Mouse (Mus musculus) thymus, postnatal 25 days (tissue): ENCODE results near the gene Gpr63.
"Not testable (repeated sequence)": the region's sequence is repeated elsewhere in the genome, so short reads cannot be mapped to it uniquely, and the experiment has no call there.

ENCODE experiments used
- DNase-seq: peaks from one replicate; pipeline ENCODE4 v3.0.0; 2022

Gpr63 gene

GRCm38 (mm10) chr4:24966299-24966991, at the start of gene Gpr63:
Gene Gpr63, plus strand, starts transcription at chr4:24966407.
- DNase-seq, result peak; percentile 9

DNA sequence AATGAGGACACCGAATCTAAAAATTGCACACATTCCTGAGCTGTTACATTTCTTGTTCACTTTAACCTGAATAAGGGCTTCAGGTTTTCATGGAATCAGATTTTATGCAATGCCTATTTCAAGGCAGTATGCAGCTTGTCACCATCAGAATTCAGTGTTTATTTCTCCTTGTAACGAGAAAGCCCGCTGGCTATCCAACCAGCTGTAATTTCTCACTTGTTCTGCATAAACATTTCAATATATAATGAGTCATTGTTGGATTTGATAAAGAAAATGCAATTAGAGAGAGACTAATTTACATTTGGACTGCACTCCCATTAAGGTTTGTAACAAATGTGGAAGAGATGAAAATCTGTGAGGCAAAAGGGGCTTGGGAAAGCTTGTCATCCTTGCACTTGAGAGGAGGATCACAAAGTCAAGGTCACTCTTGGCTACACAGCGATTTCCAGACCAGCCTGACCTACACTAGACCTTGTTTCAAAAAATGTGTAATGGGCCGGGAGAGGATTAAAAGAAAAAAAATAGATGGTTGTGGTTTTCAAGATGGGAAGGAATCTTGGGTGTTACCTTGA, 46.1 kb upstream of the Gpr63 start:
- DNase-seq, result no peak

DNA sequence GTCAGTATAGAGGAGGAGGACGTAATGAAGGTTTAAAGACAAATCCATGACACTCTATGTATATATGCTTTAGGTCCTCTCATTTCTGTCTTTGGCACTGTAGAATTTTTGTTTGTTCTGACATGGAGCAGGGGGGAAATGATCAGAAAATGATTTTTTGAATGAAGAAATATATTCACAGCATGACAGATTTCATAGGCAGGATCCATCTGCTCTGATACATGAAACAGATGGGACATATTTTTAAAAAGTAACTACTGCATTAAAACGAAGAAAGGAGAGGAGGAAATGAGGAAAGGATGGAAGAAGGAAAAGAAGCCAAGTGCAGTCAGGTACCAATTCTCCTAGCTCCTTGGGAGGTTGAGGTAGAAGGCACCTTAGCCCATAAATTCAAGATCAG, 41.5 kb upstream of the Gpr63 start:
- DNase-seq, result no peak

DNA sequence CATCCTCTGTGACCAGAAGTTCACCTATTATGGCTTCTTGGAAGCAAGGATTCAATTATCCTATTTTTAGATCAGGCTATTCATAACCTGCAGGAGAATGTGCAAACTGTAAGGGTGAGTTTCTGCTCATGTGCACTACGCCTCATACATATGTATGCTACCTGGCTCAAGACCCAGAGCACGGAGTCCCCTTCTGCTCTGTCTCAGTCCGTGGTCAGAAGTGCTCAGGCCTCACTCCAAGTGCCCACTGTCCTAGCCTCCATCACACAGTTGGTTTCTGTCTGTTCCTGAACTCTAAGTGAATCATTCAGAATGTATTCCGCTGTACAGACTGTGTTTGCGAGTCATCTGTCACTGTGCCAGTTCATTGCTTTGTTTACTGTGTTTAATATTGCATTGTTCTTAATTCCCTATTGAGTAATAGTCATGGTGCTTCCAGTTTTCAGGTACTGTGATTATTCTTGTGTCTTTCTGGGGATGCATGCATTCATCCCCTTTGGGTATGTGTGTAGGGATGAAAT, 37.9 kb upstream of the Gpr63 start:
- DNase-seq, result no peak

- DNase-seq, result no peak
Observed at GRCm38 (mm10) chr4:24928926-24929325, 37.3 kb upstream of the Gpr63 start.

GRCm38 (mm10) chr4:24942728-24943424, 23.3 kb upstream of the Gpr63 start:
- DNase-seq, result no peak

- no peak for DNase-seq
Observed at GRCm38 (mm10) chr4:24965918-24966298, 299 bp upstream of the Gpr63 start.

DNA sequence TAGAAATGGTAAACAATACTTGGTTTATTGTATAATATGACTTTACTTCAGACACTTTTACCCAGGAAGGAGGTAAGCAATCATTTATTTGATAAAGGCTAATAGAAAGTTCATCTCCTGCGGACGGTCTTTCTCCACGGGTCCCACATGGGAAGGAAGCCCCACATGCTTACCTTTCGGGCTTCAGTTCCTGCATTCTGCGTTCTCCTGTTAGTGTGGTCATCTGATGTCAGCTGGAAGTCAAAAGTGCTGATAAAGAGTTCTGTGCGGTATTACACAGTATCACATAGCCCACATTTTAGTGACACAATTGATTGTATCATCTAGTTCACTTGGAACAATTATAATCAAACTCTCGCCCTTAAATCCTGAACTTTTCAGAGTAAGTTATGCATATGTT, 1.0 kb downstream of the Gpr63 start:
- DNase-seq, result no peak

- no peak for DNase-seq
Observed at GRCm38 (mm10) chr4:24978589-24978988, 12.4 kb downstream of the Gpr63 start.

- no peak for DNase-seq
Observed at GRCm38 (mm10) chr4:24985612-24986011, 19.4 kb downstream of the Gpr63 start.

- DNase-seq, result no peak
Observed at GRCm38 (mm10) chr4:24991475-24991874, 25.3 kb downstream of the Gpr63 start.

DNA sequence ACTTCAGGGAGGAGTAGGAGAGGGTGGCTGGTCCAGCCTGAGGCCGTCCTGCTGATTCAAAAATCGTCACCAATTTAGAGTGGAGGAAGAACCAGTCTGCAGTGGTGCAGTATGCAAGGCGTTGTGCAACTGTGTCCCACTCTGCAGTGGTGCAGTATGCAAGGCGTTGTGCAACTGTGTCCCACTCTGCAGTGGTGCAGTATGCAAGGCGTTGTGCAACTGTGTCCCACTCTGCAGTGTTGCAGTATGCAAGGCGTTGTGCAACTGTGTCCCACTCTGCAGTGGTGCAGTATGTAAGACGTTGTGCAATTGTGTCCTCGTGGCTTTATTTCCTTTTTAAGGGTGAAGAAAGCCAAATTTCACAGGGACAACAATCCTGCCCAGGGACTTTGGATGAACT, 43.1 kb downstream of the Gpr63 start:
- DNase-seq, result not testable (repeated sequence)

DNA sequence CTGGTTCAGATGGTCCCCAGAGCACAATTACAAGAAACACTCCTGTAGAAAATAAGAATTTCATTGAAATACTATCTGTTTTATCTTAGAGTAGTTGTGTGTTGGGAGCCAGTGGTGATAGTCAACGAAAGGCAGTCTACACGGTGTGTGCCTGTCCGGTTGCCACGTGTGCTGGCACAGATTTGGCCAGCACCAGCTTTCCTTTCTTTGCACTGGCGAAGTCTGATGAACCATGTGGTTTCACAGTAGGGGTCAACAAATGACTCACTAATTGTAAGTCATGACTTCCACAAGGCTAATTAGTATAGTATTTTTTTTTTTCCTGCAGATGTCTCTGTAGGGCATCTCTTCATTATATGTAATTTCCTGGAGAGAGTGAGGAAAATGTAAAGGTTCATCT, 45.6 kb downstream of the Gpr63 start:
- DNase-seq, result no peak

DNA sequence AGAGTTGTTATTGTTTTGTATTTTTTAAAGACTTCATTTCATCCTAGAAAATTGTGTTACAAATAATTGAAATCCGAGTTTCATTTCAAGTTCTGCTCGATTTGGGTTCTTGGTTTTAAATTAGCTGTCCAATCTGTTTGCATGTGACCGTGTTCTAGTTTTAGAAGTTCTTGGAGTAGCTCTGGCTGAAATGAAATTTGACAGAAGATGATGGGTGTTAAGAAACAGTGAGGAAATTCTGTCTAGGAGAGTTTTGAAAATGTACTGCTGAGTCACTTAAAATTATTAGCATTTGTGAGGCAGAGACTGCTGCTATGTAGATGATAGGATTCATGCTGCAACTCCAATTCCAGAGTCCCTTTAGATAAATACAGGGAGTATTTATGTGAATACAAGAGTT, 46.5 kb downstream of the Gpr63 start:
- DNase-seq, result no peak

- DNase-seq, result no peak
Observed at GRCm38 (mm10) chr4:25015017-25015655, 48.9 kb downstream of the Gpr63 start.

- no peak for DNase-seq
Observed at GRCm38 (mm10) chr4:25028252-25028651, 62.0 kb downstream of the Gpr63 start.

- DNase-seq, result no peak
Observed at GRCm38 (mm10) chr4:25028752-25029151, 62.5 kb downstream of the Gpr63 start.

DNA sequence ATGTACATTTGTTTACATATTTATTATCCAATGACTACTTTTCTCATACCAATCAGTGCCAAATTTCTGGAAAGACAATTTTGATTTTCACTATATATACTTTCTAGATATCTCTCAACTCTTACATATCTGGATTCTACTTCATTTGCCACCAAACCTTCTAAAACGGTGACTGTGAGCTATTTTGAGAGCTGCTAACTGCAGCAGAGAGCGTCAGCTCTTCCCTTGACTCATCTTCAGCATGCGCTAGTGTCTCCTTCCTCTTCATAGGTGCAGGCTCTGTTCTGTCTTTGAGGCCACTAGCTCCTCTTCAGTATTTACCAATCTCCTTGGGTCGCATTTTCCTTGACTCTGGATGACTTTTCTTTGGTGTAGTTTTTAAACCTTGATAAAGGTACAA, 63.7 kb downstream of the Gpr63 start:
- DNase-seq, result no peak

- no peak for DNase-seq
Observed at GRCm38 (mm10) chr4:25035158-25035791, 69.1 kb downstream of the Gpr63 start.

DNA sequence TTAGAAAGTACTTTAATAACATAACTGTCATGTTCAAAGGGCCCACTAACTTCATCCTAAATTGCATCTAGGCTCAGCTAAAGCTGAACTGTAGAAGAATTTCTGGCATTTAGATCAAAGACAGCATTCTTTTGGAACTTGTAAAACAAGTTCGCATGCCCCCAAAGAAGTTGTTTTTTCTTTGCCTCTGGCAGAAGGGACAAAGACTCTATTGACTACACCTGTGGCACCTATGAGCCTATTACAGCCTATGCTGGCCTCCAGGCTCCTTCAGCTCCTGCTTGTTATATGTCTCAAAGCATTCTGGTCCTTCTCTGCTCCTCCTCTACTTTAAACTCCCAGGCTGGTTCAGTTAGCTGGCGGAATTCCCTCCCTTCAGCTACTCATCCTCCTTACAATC, 69.6 kb downstream of the Gpr63 start:
- DNase-seq, result no peak

GRCm38 (mm10) chr4:25037260-25037659, 71.1 kb downstream of the Gpr63 start:
- no peak for DNase-seq

GRCm38 (mm10) chr4:25055541-25055940, 89.3 kb downstream of the Gpr63 start:
- not testable (repeated sequence) for DNase-seq
